Mouse (Mus musculus): ENCODE results near the gene Pxn.

Pxn gene

GRCm38 (mm10) chr5:115506454-115507201 lies at the start of gene Pxn:
TSS of gene Pxn (plus strand) at chr5:115506676.
- in situ Hi-C loops (cut with MboI): no loop called here

- in situ Hi-C loops (cut with MboI): no loop called here
Measured at GRCm38 (mm10) chr5:115458918-115459317, 47.6 kb upstream of the Pxn start.

- in situ Hi-C loops (cut with MboI): no loop called here
Measured at GRCm38 (mm10) chr5:115464408-115465115, 41.9 kb upstream of the Pxn start.

- in situ Hi-C loops (cut with MboI): no loop called here
Measured at GRCm38 (mm10) chr5:115465642-115466420, 40.6 kb upstream of the Pxn start, which contains the start of gene Pla2g1b. TSS of gene Pla2g1b (plus strand) at chr5:115466262.

- in situ Hi-C loops (cut with MboI): no loop called here
Measured at GRCm38 (mm10) chr5:115469791-115470190, 36.7 kb upstream of the Pxn start.

- in situ Hi-C loops (cut with MboI): no loop called here
Measured at GRCm38 (mm10) chr5:115470766-115471531, 35.5 kb upstream of the Pxn start.

- in situ Hi-C loops (cut with MboI): no loop called here
Measured at GRCm38 (mm10) chr5:115473191-115473590, 33.3 kb upstream of the Pxn start.

- in situ Hi-C loops (cut with MboI): no loop called here
Measured at GRCm38 (mm10) chr5:115474174-115474828, 32.2 kb upstream of the Pxn start.

GRCm38 (mm10) chr5:115475337-115476106 lies 31.0 kb upstream of the Pxn start:
- in situ Hi-C loops (cut with MboI): no loop called here

GRCm38 (mm10) chr5:115476107-115476727 lies 30.3 kb upstream of the Pxn start:
- in situ Hi-C loops (cut with MboI): no loop called here

GRCm38 (mm10) chr5:115479561-115479960 lies 26.9 kb upstream of the Pxn start:
- in situ Hi-C loops (cut with MboI): no loop called here

- in situ Hi-C loops (cut with MboI): no loop called here
Measured at GRCm38 (mm10) chr5:115480101-115480500, 26.4 kb upstream of the Pxn start.

GRCm38 (mm10) chr5:115482390-115483265 lies 23.8 kb upstream of the Pxn start:
- in situ Hi-C loops (cut with MboI): no loop called here

GRCm38 (mm10) chr5:115483385-115483784 lies 23.1 kb upstream of the Pxn start:
- in situ Hi-C loops (cut with MboI): no loop called here

GRCm38 (mm10) chr5:115483947-115484920 lies 22.2 kb upstream of the Pxn start, which contains the start of gene Sirt4:
TSS of gene Sirt4 (minus strand) at chr5:115484725.
- in situ Hi-C loops (cut with MboI): no loop called here

- in situ Hi-C loops (cut with MboI): no loop called here
Measured at GRCm38 (mm10) chr5:115484996-115485395, 21.5 kb upstream of the Pxn start.

GRCm38 (mm10) chr5:115485489-115486205 lies 20.8 kb upstream of the Pxn start:
- in situ Hi-C loops (cut with MboI): no loop called here

All from mature B cell (primary cell).